Comparison of ENCODE assay signal across 32 mouse cellular contexts in genomic region chr10:60367145-60367544, GRCm38 (mm10). TPM values are rescaled to one million over a fixed set of nuclear protein-coding genes. Genes with fewer than 3 reads are reported as not detected.
DNase-seq lines count a peak whose midpoint lies in the region; ATAC-seq and TF ChIP-seq lines count a peak whose summit lies in the region.
"Had no signal": no experiment of that assay in that cellular context is flagged by ENCODE, and none has a peak within 500 bp of the region (broad histone marks: within the 10 kb centered on the region; RNA-seq: fewer than 3 reads in every experiment).

No protein-coding gene starts in this region.

- no peaks in the 10 kb centered on the region for H3K36me3 ChIP-seq in liver, adult 2 months (ENCODE audit: control insufficient read depth, insufficient read depth, low read length)
- peaks cover 49% of the 10 kb centered on the region for H3K36me3 ChIP-seq in macrophage (ENCODE audit: inconsistent target)
- H3K36me3 ChIP-seq in midbrain, postnatal 0 days (ENCODE audit: insufficient read depth, low read length), result no peaks in the 10 kb centered on the region
- H3K36me3 ChIP-seq: embryonic facial prominence, embryonic 10.5 days; embryonic facial prominence, embryonic 15.5 days; forebrain, embryonic 12.5 days; G1E; intestine, embryonic 15.5 days; liver, embryonic 13.5 days; lung, embryonic 15.5 days; midbrain, embryonic 10.5 days had no signal

- no peaks in the 10 kb centered on the region for H3K79me2 ChIP-seq in liver, adult 2 months (ENCODE audit: control insufficient read depth, insufficient read depth, low read length)
- H3K79me2 ChIP-seq in macrophage (ENCODE audit: inconsistent target), result peaks cover 54% of the 10 kb centered on the region; the same call in 1 of the 2 replicates

- ATAC-seq in midbrain, postnatal 0 days (ENCODE audit: low FRiP score), result no peak
- ATAC-seq: forebrain, postnatal 0 days; hindbrain, postnatal 0 days; intestine, embryonic 15.5 days had no signal

- no peak for TF ChIP-seq POLR2A in liver, adult 2 months (IDR thresholded peaks at IDR 0.05; ENCODE audit: extremely low read depth, insufficient read depth, low read length)
- no peak for TF ChIP-seq POLR2A in bone marrow, adult 2 months (IDR thresholded peaks at IDR 0.05; ENCODE audit: borderline replicate concordance, control insufficient read depth, low read depth, low read length)
- no peak for TF ChIP-seq POLR2A in lung, adult 2 months (IDR thresholded peaks at IDR 0.05; ENCODE audit: borderline replicate concordance, extremely low read depth, low read depth, low read length)

- peak overlapping the region; percentile 6; the same call in 1 of the 2 replicates for H3K27ac ChIP-seq in liver, adult 2 months (replicated peaks; ENCODE audit: insufficient read depth, low read depth, low read length)
- H3K27ac ChIP-seq in bone marrow, adult 2 months (ENCODE audit: control insufficient read depth, insufficient read depth, low read depth, low read length, poor library complexity), result peak overlapping the region; percentile 84
- peak overlapping the region; percentile 91 for H3K27ac ChIP-seq in macrophage
- H3K27ac ChIP-seq in midbrain, postnatal 0 days (ENCODE audit: low read depth, low read length), result no peak overlapping the region
- H3K27ac ChIP-seq: embryonic facial prominence, embryonic 10.5 days; embryonic facial prominence, embryonic 15.5 days; forebrain, embryonic 12.5 days; hindbrain, postnatal 0 days; intestine, embryonic 15.5 days; liver, embryonic 13.5 days; lung, embryonic 15.5 days; midbrain, embryonic 10.5 days had no signal

- WGBS in liver, adult 2 months, result 59% methylated on average over 2 of the region's 2 CpGs
- WGBS in bone marrow, adult 2 months, result 14% methylated on average over 2 of the region's 2 CpGs
- 0% methylated on average over 2 of the region's 2 CpGs for WGBS in macrophage (ENCODE audit: missing documents)
- WGBS in midbrain, postnatal 0 days, result 94% methylated on average over 2 of the region's 2 CpGs
- WGBS in lung, adult 2 months, result 68% methylated on average over 2 of the region's 2 CpGs

- no peak overlapping the region for H3K4me2 ChIP-seq in midbrain, postnatal 0 days (ENCODE audit: low read depth, low read length, poor library complexity, severe bottlenecking)
- H3K4me2 ChIP-seq: embryonic facial prominence, embryonic 15.5 days; forebrain, embryonic 12.5 days; intestine, embryonic 15.5 days; liver, embryonic 13.5 days; lung, embryonic 15.5 days had no signal

- no peak for TF ChIP-seq CTCF in liver, adult 2 months (IDR thresholded peaks at IDR 0.05; ENCODE audit: low read depth, low read length)
- no peak for TF ChIP-seq CTCF in bone marrow, adult 2 months (IDR thresholded peaks at IDR 0.05; ENCODE audit: control insufficient read depth, insufficient read depth, low read length)
- no peak for TF ChIP-seq CTCF in midbrain, postnatal 0 days (IDR thresholded peaks at IDR 0.05)
- TF ChIP-seq CTCF in lung, adult 2 months (IDR thresholded peaks at IDR 0.05; ENCODE audit: insufficient read depth, low read length), result no peak

- no peak overlapping the region for H3K9ac ChIP-seq in liver, adult 2 months (ENCODE audit: low read depth, low read length)
- H3K9ac ChIP-seq in midbrain, postnatal 0 days (replicated peaks; ENCODE audit: low read length, poor library complexity, severe bottlenecking), result no peak overlapping the region
- H3K9ac ChIP-seq: embryonic facial prominence, embryonic 15.5 days; forebrain, embryonic 12.5 days; forebrain, postnatal 0 days; intestine, embryonic 15.5 days; liver, embryonic 13.5 days; lung, embryonic 15.5 days had no signal

- no peak overlapping the region for H3K4me3 ChIP-seq in liver, adult 2 months (ENCODE audit: insufficient read depth, low read depth, low read length)
- H3K4me3 ChIP-seq in bone marrow, adult 2 months (replicated peaks; ENCODE audit: control insufficient read depth, low read depth, low read length), result no peak overlapping the region
- H3K4me3 ChIP-seq in macrophage (ENCODE audit: inconsistent target), result no peak overlapping the region
- H3K4me3 ChIP-seq in midbrain, postnatal 0 days (ENCODE audit: low read depth, low read length), result no peak overlapping the region
- H3K4me3 ChIP-seq in lung, adult 2 months (replicated peaks; ENCODE audit: extremely low read depth, low read depth, low read length), result no peak overlapping the region
- H3K4me3 ChIP-seq: embryonic facial prominence, embryonic 10.5 days; embryonic facial prominence, embryonic 15.5 days; forebrain, embryonic 12.5 days; intestine, embryonic 15.5 days; liver, embryonic 13.5 days; lung, embryonic 15.5 days; midbrain, embryonic 10.5 days had no signal

- no peaks in the 10 kb centered on the region for H3K27me3 ChIP-seq in liver, adult 2 months (ENCODE audit: control insufficient read depth, insufficient read depth, low read length)
- H3K27me3 ChIP-seq in midbrain, postnatal 0 days (ENCODE audit: insufficient read depth, low read length), result no peaks in the 10 kb centered on the region
- H3K27me3 ChIP-seq: embryonic facial prominence, embryonic 15.5 days; forebrain, embryonic 12.5 days; intestine, embryonic 15.5 days; liver, embryonic 13.5 days; lung, embryonic 15.5 days had no signal

- no peaks in the 10 kb centered on the region for H3K9me3 ChIP-seq in midbrain, postnatal 0 days (ENCODE audit: low read length)
- H3K9me3 ChIP-seq: embryonic facial prominence, embryonic 10.5 days; embryonic facial prominence, embryonic 15.5 days; forebrain, embryonic 12.5 days; intestine, embryonic 15.5 days; liver, embryonic 13.5 days; lung, embryonic 15.5 days; midbrain, embryonic 10.5 days had no signal

- peak; percentile 8 for DNase-seq in liver, adult 2 months (ENCODE audit: extremely low read depth, low read depth, low spot score)
- no peak for DNase-seq in liver
- peak; percentile 73 for DNase-seq in 416B (ENCODE audit: low read depth)
- DNase-seq in midbrain, postnatal 0 days (ENCODE audit: low spot score), result no peak
- no peak for DNase-seq in urinary bladder, postnatal 10 days (ENCODE audit: low spot score)
- DNase-seq in lung, adult 2 months, result no peak
- DNase-seq: adrenal gland, adult 8-10 months; cerebellum, adult 11-12 months; cerebellum, adult 9-11 months; forebrain, postnatal 0 days; kidney, adult 2 months; kidney, postnatal 36 days; liver, embryonic 13.5 days; lung, postnatal 4 days; thymus, adult 2 months; thymus, postnatal 36 days had no signal

- no peaks in the 10 kb centered on the region; the same call in 1 of the 2 replicates for H3K4me1 ChIP-seq in liver, adult 2 months (ENCODE audit: control insufficient read depth, insufficient read depth, low read length)
- peaks cover 38% of the 10 kb centered on the region for H3K4me1 ChIP-seq in bone marrow, adult 2 months (ENCODE audit: control insufficient read depth, insufficient read depth, low read length)
- H3K4me1 ChIP-seq in midbrain, postnatal 0 days (ENCODE audit: insufficient read depth, low read length), result no peaks in the 10 kb centered on the region
- H3K4me1 ChIP-seq in lung, adult 2 months (ENCODE audit: control insufficient read depth, insufficient read depth, low read length), result peaks cover 8% of the 10 kb centered on the region

RNA-seq across cellular contexts. Expression of gene Vsir, which starts 20.5 kb away (rescaled TPM):
- 5.3 and 5.8 TPM in 2 replicates for total RNA-seq in liver, adult 2 months (2014; rRNA removed)
- 5.6 and 8.1 TPM in 2 replicates for polyA plus RNA-seq in liver, adult 2 months (2012; rRNA removed)
- polyA plus RNA-seq in bone marrow, adult 2 months (2011; ENCODE audit: insufficient read depth, insufficient read length, low replicate concordance, missing spikeins), result 39.7 and 97.9 TPM in 2 replicates
- total RNA-seq in macrophage (2018; cell fraction: chromatin; rRNA removed), result 100 to 1,000 TPM in 6 of 26 experiments, 10 to 100 TPM in 20; 10.8 to 164 (median 60.8) TPM
- 100 to 1,000 TPM in 24 of 26 experiments, 10 to 100 TPM in 2; 90.4 to 273 (median 157) TPM for total RNA-seq in macrophage (2018; cell fraction: cytosol; rRNA removed)
- total RNA-seq in macrophage (2018; cell fraction: nucleus; rRNA removed), result 100 to 1,000 TPM in 24 of 26 experiments, 10 to 100 TPM in 2; 88.2 to 317 (median 168) TPM
- 165 to 459 TPM (median 279 TPM) in 3 replicates for polyA plus RNA-seq in macrophage (2018)
- total RNA-seq in midbrain, postnatal 0 days (2014; rRNA removed), result 5.9 and 15.8 TPM in 2 replicates
- 3.4 and 3.7 TPM in 2 replicates for polyA plus RNA-seq in midbrain, postnatal 0 days (2015; fragmentation: Nextera tagmentation; extraction: Ambion mirVana)
- polyA plus RNA-seq in lung, adult 2 months (2012; rRNA removed), result 87.9 and 105 TPM in 2 replicates

RNA-seq across cellular contexts. Expression of gene Gm17455, which starts 32.4 kb away (rescaled TPM):
- total RNA-seq in liver, adult 2 months (2014; rRNA removed), result not detected in 2 replicates
- not detected in 2 replicates for polyA plus RNA-seq in liver, adult 2 months (2012; rRNA removed)
- polyA plus RNA-seq in bone marrow, adult 2 months (2011; ENCODE audit: insufficient read depth, insufficient read length, low replicate concordance, missing spikeins), result 1.9 and 6.0 TPM in 2 replicates
- 1 to 10 TPM in 6 of 26 experiments, under 1 TPM in 2, not detected in 18; 0.81 to 7.0 (median 1.4) TPM for total RNA-seq in macrophage (2018; cell fraction: chromatin; rRNA removed)
- under 1 TPM in 7 of 26 experiments, not detected in 19; 0.14 to 0.59 (median 0.29) TPM for total RNA-seq in macrophage (2018; cell fraction: cytosol; rRNA removed)
- 10 to 100 TPM in 1 of 26 experiments, 1 to 10 TPM in 9, under 1 TPM in 1, not detected in 15; 0.88 to 10.1 (median 1.5) TPM for total RNA-seq in macrophage (2018; cell fraction: nucleus; rRNA removed)
- not detected in 3 replicates for polyA plus RNA-seq in macrophage (2018)
- 0.93 and 1.9 TPM in 2 replicates for total RNA-seq in midbrain, postnatal 0 days (2014; rRNA removed)
- polyA plus RNA-seq in midbrain, postnatal 0 days (2015; fragmentation: Nextera tagmentation; extraction: Ambion mirVana), result 6.9 and 12.5 TPM in 2 replicates
- 0.33 and 1.2 TPM in 2 replicates for polyA plus RNA-seq in lung, adult 2 months (2012; rRNA removed)
- total RNA-seq: adrenal gland, adult 8-10 months; adrenal gland, postnatal 4 days; G1E; gastrocnemius, adult 8-10 months; heart, postnatal 25 days; left cerebral cortex, adult 18-20 months had no signal
- polyA plus RNA-seq: C2C12; G1E; heart, embryonic 14.5 days; kidney, adult 2 months; liver, embryonic 13.5 days had no signal

Comparison
In these comparisons a context has a peak if more than half of its experiments do, and no peak if none do; other contexts are left out.
1. DNase-seq: peak in liver, adult 2 months (single experiment) and 416B (single experiment); none in liver (single experiment), midbrain, postnatal 0 days (single experiment), urinary bladder, postnatal 10 days (single experiment) and lung, adult 2 months (single experiment).